Mouse (Mus musculus): ENCODE data around the gene Thegl.
"Not testable (repeated sequence)": the region's sequence is repeated elsewhere in the genome, so short reads cannot be mapped to it uniquely, and the experiment has no call there.

Thegl gene

GRCm38 (mm10) chr5:77015544-77016482, at the start of gene Thegl:
Gene Thegl (plus strand): TSS chr5:77016023.
- peak; percentile 86 for DNase-seq

GRCm38 (mm10) chr5:76969250-76969649, 46.6 kb upstream of the Thegl start:
- DNase-seq: no peak

- DNase-seq: not testable (repeated sequence)
Measured at GRCm38 (mm10) chr5:76971115-76971514, 44.7 kb upstream of the Thegl start.

GRCm38 (mm10) chr5:76973488-76973887, 42.3 kb upstream of the Thegl start:
- no peak for DNase-seq

GRCm38 (mm10) chr5:76974207-76974553, 41.6 kb upstream of the Thegl start:
- DNase-seq: no peak

GRCm38 (mm10) chr5:76974554-76975285, 41.1 kb upstream of the Thegl start, which contains the start of gene Srp72:
Gene Srp72 (plus strand): TSS chr5:76974683.
- DNase-seq: peak; percentile 85

GRCm38 (mm10) chr5:76975736-76976135, 40.1 kb upstream of the Thegl start:
- no peak for DNase-seq

GRCm38 (mm10) chr5:76984015-76984414, 31.8 kb upstream of the Thegl start:
- DNase-seq: no peak

- DNase-seq: no peak
Measured at GRCm38 (mm10) chr5:76990789-76991188, 25.0 kb upstream of the Thegl start.

GRCm38 (mm10) chr5:76993174-76993814, 22.5 kb upstream of the Thegl start:
- no peak for DNase-seq

- DNase-seq: no peak
Measured at GRCm38 (mm10) chr5:76998416-76998815, 17.4 kb upstream of the Thegl start.

- DNase-seq: no peak
Measured at GRCm38 (mm10) chr5:77001192-77001591, 14.6 kb upstream of the Thegl start.

- no peak for DNase-seq
Measured at GRCm38 (mm10) chr5:77004051-77004821, 11.6 kb upstream of the Thegl start, which contains the start of gene Arl9. Gene Arl9 (plus strand): TSS chr5:77004055.

- DNase-seq: no peak
Measured at GRCm38 (mm10) chr5:77010352-77010751, 5.5 kb upstream of the Thegl start.

- no peak for DNase-seq
Measured at GRCm38 (mm10) chr5:77011082-77011481, 4.7 kb upstream of the Thegl start.

GRCm38 (mm10) chr5:77013171-77013570, 2.7 kb upstream of the Thegl start:
- no peak for DNase-seq

- DNase-seq: no peak
Measured at GRCm38 (mm10) chr5:77028034-77028433, 12.2 kb downstream of the Thegl start.

GRCm38 (mm10) chr5:77029735-77030134, 13.9 kb downstream of the Thegl start:
- DNase-seq: peak; percentile 66

- not testable (repeated sequence) for DNase-seq
Measured at GRCm38 (mm10) chr5:77035101-77035500, 19.3 kb downstream of the Thegl start.

GRCm38 (mm10) chr5:77038451-77038850, 22.6 kb downstream of the Thegl start:
- no peak for DNase-seq

- no peak for DNase-seq
Measured at GRCm38 (mm10) chr5:77039391-77039790, 23.6 kb downstream of the Thegl start.

- no peak for DNase-seq
Measured at GRCm38 (mm10) chr5:77044362-77044761, 28.5 kb downstream of the Thegl start.

Measured in lung, postnatal 14 days (tissue).